Mouse (Mus musculus) ES-E14 (cell line): ENCODE data around the gene Megf11.

Experiments used
- HCFC1 ChIP-seq: IDR thresholded peaks from 2 replicates; pipeline ENCODE4 v1.6.1; 2012; ENCODE audit warnings: low read length, inconsistent platforms, borderline replicate concordance; ENCODE audit not compliant: insufficient read depth
- MAFK ChIP-seq: IDR thresholded peaks from 2 replicates; pipeline ENCODE4 v1.6.1; 2014; ENCODE audit warnings: mild to moderate bottlenecking, low read depth, low read length, inconsistent platforms; ENCODE audit not compliant: insufficient read depth
- ZNF384 ChIP-seq: IDR thresholded peaks from 2 replicates; pipeline ENCODE4 v1.6.1; 2012; ENCODE audit warnings: low read depth, low read length, inconsistent platforms

- TF ChIP-seq HCFC1 = no peak
- TF ChIP-seq ZNF384 = no peak
- no peak for TF ChIP-seq MAFK
These were observed 49.6 kb upstream of the Megf11 start for GRCm38 (mm10) chr9:64335825-64336224.
